Mouse (Mus musculus) cerebellum, adult 2 months (tissue): ENCODE data around the gene Pde1c.

Source experiments
- CTCF ChIP-seq: fragments of 200-500 bp; IDR thresholded peaks from 2 replicates; pipeline ENCODE4 v1.5.1; 2011; ENCODE audit warnings: low read depth, mild to moderate bottlenecking, control low read depth, low read length, moderate library complexity, borderline replicate concordance; ENCODE audit not compliant: insufficient read depth
- POLR2A ChIP-seq: fragments of 200-500 bp; IDR thresholded peaks from 2 replicates; pipeline ENCODE4 v1.6.1; 2011; ENCODE audit warnings: low read length, control low read depth, borderline replicate concordance; ENCODE audit not compliant: insufficient read depth

GRCm38 (mm10) chr6:56458098-56458497 is 110.8 kb downstream of the Pde1c start:
- TF ChIP-seq CTCF (no peak), POLR2A (no peak)
